Mouse (Mus musculus): ENCODE results near the gene Grk6.
"Not testable (repeated sequence)": the region's sequence is repeated elsewhere in the genome, so short reads cannot be mapped to it uniquely, and the experiment has no call there.

The Grk6 gene

DNA sequence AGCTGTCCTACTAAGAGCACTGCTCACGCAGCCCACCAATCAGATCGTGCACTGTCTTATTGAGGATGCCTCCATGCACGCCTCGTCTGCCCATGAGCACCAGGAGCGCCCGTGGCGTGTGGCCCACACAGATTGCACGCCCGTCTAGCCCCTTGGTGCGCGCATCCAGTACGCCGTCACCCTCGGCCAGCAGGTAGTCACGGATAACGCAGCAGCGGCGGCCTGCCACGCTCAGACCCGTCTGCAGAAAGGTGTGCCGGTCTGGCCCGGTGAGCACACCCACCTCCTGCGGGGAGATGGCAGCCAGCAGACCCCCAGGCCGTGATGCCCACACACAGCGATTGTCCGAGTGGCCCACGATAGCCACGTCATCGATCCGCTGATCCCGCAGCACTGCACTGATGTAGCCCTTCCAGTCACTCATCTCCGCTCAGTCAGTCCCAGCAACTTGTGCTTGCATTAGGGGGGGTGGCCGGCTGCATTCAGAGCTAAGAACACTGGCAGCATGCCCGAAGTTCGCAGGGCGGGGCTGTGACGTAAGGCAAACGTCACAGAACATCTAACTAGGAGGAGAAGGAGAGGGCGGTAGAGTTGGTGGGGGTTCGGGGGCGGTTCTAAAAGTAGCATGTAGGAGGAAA is 30.0 kb upstream of the Grk6 start, which contains the start of gene Pfn3:
Pfn3 (minus strand) TSS at position 490 of the 638 bp plus-strand sequence.
- no peak for DNase-seq (ENCODE audit: low read depth, low spot score)
- Histone ChIP-seq H3K36me3 (ENCODE audit: control insufficient read depth, insufficient read depth, low read length, poor library complexity, severe bottlenecking) (no peaks in the 10 kb centered on the region), H3K27me3 (ENCODE audit: control insufficient read depth, insufficient read depth, low read length, poor library complexity, severe bottlenecking) (no peaks in the 10 kb centered on the region)

DNA sequence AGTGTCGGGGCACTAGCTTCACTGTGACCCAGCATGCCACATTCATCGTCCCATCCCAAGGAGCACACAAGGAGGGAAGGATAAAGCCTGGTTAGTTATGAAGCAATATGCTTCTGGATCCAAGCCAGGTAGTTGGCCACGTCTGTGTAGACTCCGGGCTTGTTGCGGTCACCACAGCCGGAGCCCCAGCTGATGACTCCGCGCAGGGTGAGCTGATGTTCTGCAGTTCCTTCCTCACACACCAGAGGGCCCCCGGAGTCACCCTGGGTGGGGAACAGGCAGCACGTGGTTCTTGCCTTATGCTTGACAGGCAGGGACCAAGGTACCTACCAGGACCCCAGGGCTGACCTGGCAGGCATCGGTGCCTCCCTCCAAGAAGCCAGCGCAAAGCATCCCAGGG is 26.9 kb upstream of the Grk6 start:
- peak; percentile 92 for DNase-seq (ENCODE audit: low read depth, low spot score)
- H3K27me3 ChIP-seq (ENCODE audit: control insufficient read depth, insufficient read depth, low read length, poor library complexity, severe bottlenecking) = no peaks in the 10 kb centered on the region
- H3K36me3 ChIP-seq (ENCODE audit: control insufficient read depth, insufficient read depth, low read length, poor library complexity, severe bottlenecking) = no peaks in the 10 kb centered on the region

GRCm38 (mm10) chr13:55419142-55419541 is 25.7 kb upstream of the Grk6 start:
- H3K36me3 ChIP-seq (ENCODE audit: control insufficient read depth, insufficient read depth, low read length, poor library complexity, severe bottlenecking) = no peaks in the 10 kb centered on the region
- no peak for DNase-seq (ENCODE audit: low read depth, low spot score)
- no peaks in the 10 kb centered on the region for H3K27me3 ChIP-seq (ENCODE audit: control insufficient read depth, insufficient read depth, low read length, poor library complexity, severe bottlenecking)

DNA sequence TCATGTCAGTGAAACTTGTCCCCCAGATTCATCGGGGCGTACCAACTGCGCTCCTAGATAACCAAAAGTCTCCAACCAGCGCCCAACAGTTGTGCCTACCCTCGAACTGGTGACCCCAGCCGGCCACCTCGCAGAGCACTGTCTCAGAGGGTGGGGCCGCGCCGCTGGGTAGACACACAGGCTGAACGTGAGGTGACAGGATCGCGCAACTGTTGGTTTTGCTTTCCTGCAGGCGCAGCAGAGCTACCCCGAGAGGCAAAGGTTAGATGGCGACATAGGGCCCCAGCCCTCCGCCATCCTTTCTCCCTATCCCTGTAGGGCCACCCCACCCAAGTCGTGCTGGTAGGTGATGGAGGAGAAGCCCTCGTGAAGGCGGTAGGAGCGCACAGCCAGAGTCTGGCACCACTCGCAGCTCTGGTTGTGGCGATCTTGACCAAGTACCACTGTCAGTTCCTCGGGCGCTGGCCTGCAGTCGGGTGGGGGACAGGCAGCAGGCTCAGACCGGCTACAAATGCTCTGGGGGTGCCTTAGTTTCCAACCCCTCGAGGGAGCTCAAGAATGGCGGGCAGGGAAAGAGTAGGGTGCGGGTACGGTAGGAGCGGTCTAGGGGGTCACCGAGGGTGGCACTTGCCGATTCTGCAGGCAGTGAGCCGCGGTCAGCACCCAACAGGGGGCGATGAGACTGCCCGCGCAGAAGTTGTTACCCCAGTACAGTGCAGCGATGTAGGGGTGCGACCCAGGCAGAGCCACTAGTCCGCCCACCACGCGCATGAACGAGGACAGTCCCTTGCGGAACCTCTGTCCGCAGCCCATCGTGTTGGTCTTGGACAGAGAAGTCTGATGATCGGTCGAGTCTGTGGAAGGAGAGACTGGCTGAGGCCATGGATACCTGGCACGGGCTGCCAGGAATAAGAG is 24.6 kb upstream of the Grk6 start:
- DNase-seq (ENCODE audit: low read depth, low spot score) = no peak
- Histone ChIP-seq H3K36me3 (ENCODE audit: control insufficient read depth, insufficient read depth, low read length, poor library complexity, severe bottlenecking) (no peaks in the 10 kb centered on the region), H3K27me3 (ENCODE audit: control insufficient read depth, insufficient read depth, low read length, poor library complexity, severe bottlenecking) (no peaks in the 10 kb centered on the region)

DNA sequence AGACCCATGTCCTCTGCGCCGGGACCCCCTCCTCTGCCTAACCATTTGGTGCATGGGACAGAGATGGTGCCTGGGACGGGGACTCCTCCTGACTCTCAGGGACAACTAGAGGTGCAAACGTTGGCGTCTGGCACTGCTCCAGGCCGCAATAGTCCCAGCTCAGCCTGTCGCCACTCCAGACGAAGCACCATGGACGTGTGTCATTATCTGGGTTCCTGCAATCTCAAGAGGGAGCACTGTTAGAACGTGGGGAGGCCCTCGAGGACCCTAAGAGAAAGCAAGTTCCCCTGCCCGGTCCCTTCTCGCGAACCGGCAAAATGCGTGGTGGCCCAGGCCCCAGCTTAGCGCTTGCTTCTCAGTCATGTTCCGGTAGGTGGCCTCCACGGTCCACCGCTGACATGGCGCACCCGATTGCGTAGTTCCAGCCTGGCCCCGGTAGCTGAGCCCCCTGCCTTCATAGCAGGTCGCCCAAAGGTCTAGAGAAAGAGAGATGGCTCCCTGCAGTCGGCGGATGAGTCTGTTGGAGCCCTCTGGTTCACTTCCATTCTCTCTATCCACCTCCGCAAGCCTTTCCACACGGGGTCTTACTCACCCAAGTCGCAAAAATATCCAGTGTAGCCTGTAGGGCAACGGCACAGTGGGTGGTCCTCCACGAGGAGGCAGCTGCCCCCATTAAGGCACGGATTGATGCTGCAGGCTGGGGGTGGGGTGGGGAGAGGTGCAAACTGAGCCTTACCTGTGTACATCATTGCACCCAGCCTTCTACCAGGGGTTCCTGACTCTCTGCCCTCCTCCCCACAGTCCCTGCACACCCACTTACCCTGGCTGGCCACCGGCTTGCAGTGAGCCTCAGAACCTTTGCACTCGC is 23.7 kb upstream of the Grk6 start:
- Histone ChIP-seq H3K27me3 (ENCODE audit: control insufficient read depth, insufficient read depth, low read length, poor library complexity, severe bottlenecking) (no peaks in the 10 kb centered on the region), H3K36me3 (ENCODE audit: control insufficient read depth, insufficient read depth, low read length, poor library complexity, severe bottlenecking) (no peaks in the 10 kb centered on the region)
- DNase-seq (ENCODE audit: low read depth, low spot score) = peak; percentile 85

DNA sequence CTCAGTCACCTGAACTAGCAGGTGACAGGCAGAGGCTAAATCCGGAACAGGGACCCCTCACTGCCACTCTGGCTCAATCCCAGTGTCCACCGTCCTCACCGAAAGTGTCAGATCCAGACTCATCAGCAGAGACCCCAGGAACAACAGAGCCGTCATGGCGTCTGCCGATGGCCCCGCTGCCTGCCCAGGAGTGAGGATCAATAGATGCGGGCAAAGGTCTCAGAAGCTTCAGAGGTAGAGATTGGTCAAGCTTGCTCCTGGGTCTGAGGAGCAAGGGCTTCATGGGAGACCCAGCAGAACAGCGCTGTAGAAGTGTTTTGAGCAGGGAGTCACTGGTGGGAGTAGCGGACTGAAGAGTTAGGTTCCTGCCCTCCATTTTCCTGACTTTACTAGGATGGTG is 18.3 kb upstream of the Grk6 start, which contains the start of gene F12:
F12 (minus strand) TSS at position 181 of the 400 bp plus-strand sequence.
- no peaks in the 10 kb centered on the region for H3K36me3 ChIP-seq (ENCODE audit: control insufficient read depth, insufficient read depth, low read length, poor library complexity, severe bottlenecking)
- no peaks in the 10 kb centered on the region for H3K27me3 ChIP-seq (ENCODE audit: control insufficient read depth, insufficient read depth, low read length, poor library complexity, severe bottlenecking)
- DNase-seq (ENCODE audit: low read depth, low spot score) = no peak

- peak; percentile 75 for DNase-seq (ENCODE audit: low read depth, low spot score)
- Histone ChIP-seq H3K36me3 (ENCODE audit: control insufficient read depth, insufficient read depth, low read length, poor library complexity, severe bottlenecking) (no peaks in the 10 kb centered on the region), H3K27me3 (ENCODE audit: control insufficient read depth, insufficient read depth, low read length, poor library complexity, severe bottlenecking) (no peaks in the 10 kb centered on the region)
These were observed 15.5 kb upstream of the Grk6 start for GRCm38 (mm10) chr13:55429226-55429888.

DNA sequence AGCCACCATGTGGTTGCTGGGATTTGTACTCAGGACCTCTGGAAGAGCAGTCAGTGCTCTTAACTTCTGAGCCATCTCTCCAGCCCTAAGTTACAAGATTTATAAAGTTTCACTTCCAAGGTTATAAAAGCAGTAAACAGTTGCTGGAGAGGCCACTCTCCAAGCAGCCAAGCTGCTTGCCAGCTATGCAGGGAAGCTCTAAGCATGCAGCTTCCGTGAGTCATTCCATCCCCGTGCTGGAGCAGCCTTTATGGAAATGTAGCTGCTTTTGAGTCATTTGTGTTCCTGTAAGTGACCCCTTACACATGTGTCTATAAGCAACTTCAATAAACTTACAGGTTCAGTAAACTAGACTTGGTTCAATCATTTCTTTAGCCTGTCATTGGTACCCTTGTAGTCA is 14.3 kb upstream of the Grk6 start:
- Histone ChIP-seq H3K27me3 (ENCODE audit: control insufficient read depth, insufficient read depth, low read length, poor library complexity, severe bottlenecking) (no peaks in the 10 kb centered on the region), H3K36me3 (ENCODE audit: control insufficient read depth, insufficient read depth, low read length, poor library complexity, severe bottlenecking) (no peaks in the 10 kb centered on the region)
- DNase-seq (ENCODE audit: low read depth, low spot score) = no peak

DNA sequence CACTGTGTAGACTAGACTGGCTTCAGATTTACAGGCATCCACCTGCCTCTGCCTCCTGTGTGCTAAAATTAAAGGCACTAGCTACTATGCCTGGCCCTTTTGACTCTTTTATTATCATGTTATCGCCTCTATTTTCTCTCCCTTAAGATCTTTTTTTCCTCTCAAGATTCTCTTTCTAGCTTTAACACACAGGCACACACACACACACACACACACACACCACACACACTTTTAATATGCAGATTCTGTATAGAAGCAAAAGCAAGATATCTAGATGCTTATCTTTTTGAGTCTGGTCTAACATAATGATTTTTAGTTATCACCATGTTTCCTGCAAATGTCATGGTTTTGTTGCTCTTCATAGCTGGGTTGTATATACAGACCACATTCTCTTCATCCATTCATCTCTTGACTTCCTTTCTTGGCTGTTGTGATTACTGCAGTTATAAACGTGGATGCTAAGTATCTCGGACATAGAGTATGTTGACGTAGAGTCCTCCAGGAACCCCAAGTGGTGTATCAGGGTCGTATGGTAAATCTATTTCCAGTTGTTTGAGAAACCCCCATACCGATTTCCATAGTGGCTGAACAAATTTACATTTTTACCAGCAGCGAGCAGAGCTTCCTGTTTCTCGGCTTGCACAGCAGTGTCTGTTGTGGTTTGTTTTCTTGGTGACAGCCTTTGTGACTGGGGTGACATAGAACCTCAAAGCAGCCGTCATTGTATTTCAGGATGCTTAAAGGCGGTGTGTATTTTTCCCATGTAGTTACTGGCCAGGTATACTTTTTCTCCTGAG is 12.8 kb upstream of the Grk6 start:
- Histone ChIP-seq H3K36me3 (ENCODE audit: control insufficient read depth, insufficient read depth, low read length, poor library complexity, severe bottlenecking) (no peaks in the 10 kb centered on the region), H3K27me3 (ENCODE audit: control insufficient read depth, insufficient read depth, low read length, poor library complexity, severe bottlenecking) (no peaks in the 10 kb centered on the region)
- peak; percentile 88 for DNase-seq (ENCODE audit: low read depth, low spot score)

GRCm38 (mm10) chr13:55437111-55437629 is 7.7 kb upstream of the Grk6 start:
- DNase-seq (ENCODE audit: low read depth, low spot score) = peak; percentile 56
- H3K36me3 ChIP-seq (ENCODE audit: control insufficient read depth, insufficient read depth, low read length, poor library complexity, severe bottlenecking); H3K27me3 ChIP-seq (ENCODE audit: control insufficient read depth, insufficient read depth, low read length, poor library complexity, severe bottlenecking): not testable (repeated sequence)

GRCm38 (mm10) chr13:55443799-55444285 is 1.0 kb upstream of the Grk6 start:
- peak; percentile 75 for DNase-seq (ENCODE audit: low read depth, low spot score)
- Histone ChIP-seq H3K36me3 (ENCODE audit: control insufficient read depth, insufficient read depth, low read length, poor library complexity, severe bottlenecking) (no peaks in the 10 kb centered on the region), H3K27me3 (ENCODE audit: control insufficient read depth, insufficient read depth, low read length, poor library complexity, severe bottlenecking) (no peaks in the 10 kb centered on the region)

DNA sequence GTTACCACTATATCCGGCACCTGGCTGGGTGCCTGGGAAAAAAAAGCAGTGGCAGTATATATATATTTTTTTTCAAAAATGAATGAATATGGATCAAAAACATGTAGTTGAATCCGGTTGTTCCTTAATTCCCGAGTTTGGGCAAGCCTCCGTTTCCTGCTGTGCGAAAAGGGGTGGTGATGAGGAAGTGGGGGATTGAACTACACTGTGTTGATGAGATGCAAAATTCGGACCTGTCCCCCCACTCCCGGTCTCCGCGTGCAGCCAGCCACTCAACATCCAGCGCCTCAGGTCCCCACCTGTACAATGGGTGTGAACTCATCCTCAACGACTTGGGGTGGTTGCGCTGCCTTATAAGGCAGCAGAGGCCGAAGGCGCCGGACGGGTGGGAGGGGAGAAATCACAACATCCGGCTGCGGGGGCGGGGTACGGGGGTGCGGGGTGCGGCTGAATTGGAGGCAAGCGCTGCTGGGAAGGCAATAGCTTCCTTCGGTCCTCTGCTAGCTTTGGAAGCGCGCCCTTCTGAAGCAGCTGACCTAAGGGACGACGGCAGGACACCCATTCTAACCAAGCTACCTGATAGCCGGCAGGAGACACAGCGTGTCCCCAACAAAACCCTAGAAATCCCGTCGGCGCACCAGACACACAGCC is 461 bp upstream of the Grk6 start:
- no peaks in the 10 kb centered on the region for H3K27me3 ChIP-seq (ENCODE audit: control insufficient read depth, insufficient read depth, low read length, poor library complexity, severe bottlenecking)
- peak; percentile 92 for DNase-seq (ENCODE audit: low read depth, low spot score)
- no peaks in the 10 kb centered on the region; the same call in 1 of the 2 replicates for H3K36me3 ChIP-seq (ENCODE audit: control insufficient read depth, insufficient read depth, low read length, poor library complexity, severe bottlenecking)

Measured in splenic B cell, adult 2 months (primary cell).